Mouse (Mus musculus) thymus, adult 2 months (tissue): Measurements from ENCODE around the gene Fgfr2. TPM values are rescaled to one million over a fixed set of nuclear protein-coding genes. Genes with fewer than 3 reads are reported as not detected.

Source experiments
- DNase-seq: peaks from one replicate; pipeline ENCODE4 v3.0.0; 2021
- H3K27ac ChIP-seq: fragments of 200-500 bp; 2 replicates; pipeline ENCODE4 v1.5.1; 2012; ENCODE audit warnings: low read length, control low read depth; ENCODE audit not compliant: control insufficient read depth, insufficient read depth
- H3K27me3 ChIP-seq: fragments of 200-500 bp; 2 replicates; pipeline ENCODE4 v1.6.1; 2012; ENCODE audit warnings: mild to moderate bottlenecking, low read length, moderate library complexity, mixed read lengths; ENCODE audit not compliant: control insufficient read depth, insufficient read depth
- H3K36me3 ChIP-seq: fragments of 200-500 bp; 2 replicates; pipeline ENCODE4 v1.6.1; 2012; ENCODE audit warnings: mild to moderate bottlenecking, low read length, moderate library complexity; ENCODE audit not compliant: control insufficient read depth, insufficient read depth
- H3K4me1 ChIP-seq: fragments of 200-500 bp; replicated peaks from 2 replicates; pipeline ENCODE4 v1.6.1; 2012; ENCODE audit warnings: low read length; ENCODE audit not compliant: control insufficient read depth, insufficient read depth
- H3K4me3 ChIP-seq: fragments of 200-500 bp; 2 replicates; pipeline ENCODE4 v1.5.1; 2012; ENCODE audit warnings: mild to moderate bottlenecking, low read length, control low read depth, moderate library complexity; ENCODE audit not compliant: control insufficient read depth, insufficient read depth
- CTCF ChIP-seq: fragments of 200-500 bp; IDR thresholded peaks from 2 replicates; pipeline ENCODE4 v1.5.1; 2012; ENCODE audit warnings: mild to moderate bottlenecking, control low read depth, low read length, moderate library complexity, borderline replicate concordance; ENCODE audit not compliant: control insufficient read depth, poor library complexity, insufficient read depth; ENCODE audit errors: extremely low read depth
- POLR2A ChIP-seq: fragments of 200-500 bp; IDR thresholded peaks from 2 replicates; pipeline ENCODE4 v1.6.1; 2012; ENCODE audit warnings: mild to moderate bottlenecking, low read length, control low read depth, moderate library complexity; ENCODE audit not compliant: control insufficient read depth, poor library complexity, insufficient read depth; ENCODE audit errors: extremely low read depth
- WGBS: fragments of 180-500 bp; shearing (Covaris S2); methylation state at CpG from one replicate; pipeline ENCODE4 v1.1.7; 2018; 5-methylcytosine and 5-hydroxymethylcytosine counted together
- polyA plus RNA-seq: library from polyadenylated mRNA; depleted of rRNA; stranded (reverse); fragments of >200 nt; gene quantifications from 2 replicates; pipeline ENCODE4 v1.2.3, GENCODE M21; 2012

The Fgfr2 gene
- polyA plus RNA-seq, 1 experiment, result 12.1 TPM

DNA sequence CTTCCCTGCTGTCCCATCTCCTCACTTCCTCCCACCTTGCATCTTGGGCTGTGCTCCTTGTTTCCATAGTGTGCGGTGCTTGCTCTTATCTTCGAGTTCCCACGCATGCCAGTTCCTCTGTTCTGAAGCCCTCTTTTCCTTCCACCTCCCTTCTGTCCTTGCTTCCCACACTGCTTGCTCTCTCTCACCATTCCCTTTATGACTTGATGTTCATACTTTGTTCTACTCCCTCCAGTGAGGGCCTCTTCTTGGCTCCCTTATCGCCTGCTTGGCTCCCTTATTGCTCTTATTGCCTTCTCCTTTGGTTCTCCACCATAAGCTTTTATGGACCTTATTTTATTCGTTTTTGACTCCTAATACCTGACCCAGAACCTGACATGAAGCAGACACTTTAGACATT lies 2114.0 kb downstream of the Fgfr2 start:
- WGBS, result 82% methylated on average over 5 of the region's 5 CpGs
- no peak overlapping the region for H3K4me3 ChIP-seq
- no peak for TF ChIP-seq POLR2A
- no peak for TF ChIP-seq CTCF

DNA sequence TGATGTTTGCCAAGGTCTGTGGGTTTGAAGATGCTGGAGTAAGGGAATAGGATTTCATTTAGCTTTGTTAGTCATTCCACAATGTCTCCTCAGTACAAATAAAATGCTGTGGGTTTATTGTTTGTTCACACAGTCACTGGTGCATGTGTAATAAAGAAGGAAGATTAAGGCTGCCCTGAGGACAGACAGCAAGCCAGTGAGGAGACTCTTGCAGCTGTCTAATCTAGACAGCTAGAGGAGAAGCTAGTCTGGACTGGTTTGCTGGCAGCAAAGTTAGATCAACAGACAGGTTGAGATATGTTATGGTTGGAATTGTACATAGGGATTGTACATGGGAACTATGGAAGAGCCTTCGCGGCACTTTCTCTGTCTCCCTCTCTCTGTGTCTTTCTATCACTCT lies 2115.9 kb downstream of the Fgfr2 start:
- no peak overlapping the region for H3K4me3 ChIP-seq
- 89% methylated on average over 2 of the region's 2 CpGs for WGBS
- TF ChIP-seq CTCF, result no peak
- no peak for TF ChIP-seq POLR2A
- no peaks in the 10 kb centered on the region for H3K27me3 ChIP-seq
- H3K4me1 ChIP-seq, result no peaks in the 10 kb centered on the region
- DNase-seq, result no peak
- no peak overlapping the region for H3K27ac ChIP-seq
- H3K36me3 ChIP-seq, result no peaks in the 10 kb centered on the region

More for the DNA sequence above, 2114.0 kb downstream of the Fgfr2 start:
- Histone ChIP-seq H3K36me3 (no peaks in the 10 kb centered on the region), H3K4me1 (no peaks in the 10 kb centered on the region), H3K27me3 (no peaks in the 10 kb centered on the region), H3K27ac (no peak overlapping the region)
- DNase-seq, result no peak

DNA sequence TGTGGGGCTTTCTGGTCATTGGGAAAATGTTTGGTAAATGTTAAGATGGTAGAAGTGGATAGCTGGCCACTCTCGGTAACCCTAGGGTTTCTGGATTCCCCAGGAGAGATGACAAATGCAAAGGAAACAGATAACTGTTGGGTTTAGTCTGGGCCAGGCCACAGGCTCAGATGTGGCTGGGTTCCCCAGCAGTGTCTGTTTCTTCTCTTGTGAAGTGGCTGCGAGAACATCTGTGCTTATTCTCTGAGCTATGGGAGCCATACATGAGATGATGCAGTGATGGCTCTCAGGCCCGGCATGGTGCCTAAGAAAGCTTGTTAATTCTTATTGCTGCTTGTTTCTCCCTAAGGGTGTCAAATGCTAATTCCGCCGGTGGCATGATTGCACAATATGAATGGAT lies 2119.1 kb downstream of the Fgfr2 start:
- Histone ChIP-seq H3K36me3 (no peaks in the 10 kb centered on the region), H3K4me1 (no peaks in the 10 kb centered on the region), H3K27ac (no peak overlapping the region), H3K27me3 (no peaks in the 10 kb centered on the region), H3K4me3 (no peak overlapping the region)
- WGBS, result 34% methylated on average over 5 of the region's 5 CpGs
- DNase-seq, result peak; percentile 64
- TF ChIP-seq POLR2A (no peak), CTCF (no peak)

- no peaks in the 10 kb centered on the region for H3K27me3 ChIP-seq
- no peaks in the 10 kb centered on the region for H3K4me1 ChIP-seq
- no peak overlapping the region for H3K27ac ChIP-seq
- H3K4me3 ChIP-seq, result no peak overlapping the region
- no peaks in the 10 kb centered on the region for H3K36me3 ChIP-seq
- 93% methylated on average over 12 of the region's 12 CpGs for WGBS
- TF ChIP-seq POLR2A (no peak), CTCF (no peak)
- DNase-seq, result no peak
Observed at GRCm38 (mm10) chr7:131001976-131002726, 2121.0 kb downstream of the Fgfr2 start.

DNA sequence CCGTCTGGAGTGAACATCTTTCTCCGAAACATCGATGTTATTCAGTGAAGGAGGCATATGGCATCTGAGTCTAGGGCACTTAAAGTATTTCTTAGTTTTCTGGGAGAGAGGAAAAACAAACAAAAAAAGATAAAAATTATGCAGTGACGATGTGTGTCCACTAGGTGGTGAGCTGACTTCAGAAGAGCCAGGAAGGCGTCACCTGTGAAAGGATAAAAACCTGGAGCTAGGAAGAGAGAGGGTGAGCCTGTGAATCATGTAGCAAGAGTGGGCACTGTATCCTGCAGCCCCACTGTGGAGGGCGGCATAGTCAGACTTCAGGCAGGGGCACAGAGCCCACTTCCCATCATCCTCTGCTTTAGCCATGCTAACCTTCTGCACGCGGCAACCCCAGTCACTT lies 2129.2 kb downstream of the Fgfr2 start:
- no peaks in the 10 kb centered on the region for H3K27me3 ChIP-seq
- H3K27ac ChIP-seq, result no peak overlapping the region
- DNase-seq, result peak; percentile 24
- WGBS, result 68% methylated on average over 8 of the region's 8 CpGs
- no peak overlapping the region for H3K4me3 ChIP-seq
- no peaks in the 10 kb centered on the region for H3K36me3 ChIP-seq
- no peaks in the 10 kb centered on the region for H3K4me1 ChIP-seq
- no peak for TF ChIP-seq POLR2A
- no peak for TF ChIP-seq CTCF

DNA sequence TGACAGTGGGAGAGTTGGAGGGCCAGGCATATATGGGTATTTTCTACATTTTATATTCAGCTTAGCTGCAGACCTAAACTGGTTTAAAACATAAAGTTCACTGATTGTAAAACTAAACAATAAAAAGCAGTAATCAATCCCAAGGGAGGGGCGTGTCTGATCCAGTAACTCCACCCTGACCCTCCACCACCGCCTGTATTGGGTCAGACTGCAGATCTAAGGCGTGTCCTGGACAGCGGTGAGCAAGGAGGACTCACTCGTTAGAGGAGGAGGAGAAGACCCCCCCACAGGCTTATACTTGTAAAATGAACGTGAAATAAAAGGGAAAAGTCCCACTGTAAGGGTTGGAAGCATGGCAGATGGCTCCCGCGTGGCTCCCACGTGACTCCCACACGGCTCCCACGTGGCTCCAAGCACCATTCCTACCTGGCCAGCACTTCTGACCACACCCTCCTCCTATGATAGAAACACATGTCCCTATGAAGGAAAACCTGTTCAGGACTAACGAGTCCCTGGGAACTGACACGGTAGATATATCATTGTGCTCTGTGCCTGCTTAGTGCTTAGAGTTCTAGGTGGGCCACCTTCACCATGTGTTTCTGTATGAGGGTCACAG lies 2131.9 kb downstream of the Fgfr2 start:
- TF ChIP-seq POLR2A (no peak), CTCF (no peak)
- Histone ChIP-seq H3K27ac (no peak overlapping the region), H3K27me3 (no peaks in the 10 kb centered on the region), H3K4me3 (no peak overlapping the region), H3K4me1 (no peaks in the 10 kb centered on the region), H3K36me3 (no peaks in the 10 kb centered on the region)
- DNase-seq, result no peak
- WGBS, result 93% methylated on average over 13 of the region's 13 CpGs
